Mouse (Mus musculus) stomach, postnatal 0 days (tissue): ENCODE data around the gene Itgbl1. TPM values are rescaled to one million over a fixed set of nuclear protein-coding genes. Genes with fewer than 3 reads are reported as not detected.
A peak's percentile ranks its signal among the peaks of the same experiment; 100 is the strongest.

ENCODE experiments used
- ATAC-seq: fragments of 200-750 bp; cut with Nextera tagmentation; 2 replicates; pipeline ENCODE4 v1.8.0; 2017; ENCODE audit not compliant: low FRiP score, low TSS enrichment
- DNase-seq: peaks from one replicate; pipeline ENCODE4 v3.0.0-alpha.2; 2016; ENCODE audit warnings: low spot score
- H3K27ac ChIP-seq: fragments of 300-500 bp; sonication (generic); replicated peaks from 2 replicates; pipeline ENCODE4 v1.5.1; 2014; ENCODE audit warnings: mild to moderate bottlenecking, control low read depth
- H3K27me3 ChIP-seq: fragments of 300-500 bp; sonication (generic); 2 replicates; pipeline ENCODE4 v1.6.1; 2014; ENCODE audit warnings: low read length; ENCODE audit not compliant: control insufficient read depth, insufficient read depth
- H3K36me3 ChIP-seq: fragments of 300-500 bp; sonication (generic); 2 replicates; pipeline ENCODE4 v1.6.1; 2014; ENCODE audit warnings: low read length, mixed read lengths; ENCODE audit not compliant: control insufficient read depth, insufficient read depth
- H3K4me1 ChIP-seq: fragments of 300-500 bp; sonication (generic); replicated peaks from 2 replicates; pipeline ENCODE4 v1.6.1; 2014; ENCODE audit warnings: antibody characterized with exemption; ENCODE audit not compliant: control insufficient read depth, insufficient read depth
- H3K4me2 ChIP-seq: fragments of 300-500 bp; sonication (generic); replicated peaks from 2 replicates; pipeline ENCODE4 v1.6.1; 2014; ENCODE audit warnings: low read depth, mild to moderate bottlenecking, control low read depth, moderate library complexity
- H3K4me3 ChIP-seq: fragments of 300-500 bp; sonication (generic); 2 replicates; pipeline ENCODE4 v1.5.1; 2014; ENCODE audit warnings: low read depth, low read length, control low read depth
- H3K9ac ChIP-seq: fragments of 300-500 bp; sonication (generic); 2 replicates; pipeline ENCODE4 v1.6.1; 2014; ENCODE audit warnings: mild to moderate bottlenecking, low read length, control low read depth, mixed read lengths
- H3K9me3 ChIP-seq: fragments of 300-500 bp; sonication (generic); 2 replicates; pipeline ENCODE4 v1.6.1; 2016; ENCODE audit warnings: low read length; ENCODE audit not compliant: control insufficient read depth
- CTCF ChIP-seq: IDR thresholded peaks from 2 replicates; pipeline ENCODE4 v1.5.1; 2016; ENCODE audit warnings: antibody characterized with exemption, low read depth, mild to moderate bottlenecking, moderate library complexity
- EP300 ChIP-seq: optimal IDR thresholded peaks from 2 replicates; pipeline ENCODE3; 2016; ENCODE audit warnings: antibody characterized with exemption
- WGBS: fragments of 180-500 bp; shearing (Covaris S2); extraction: QIAGEN DNeasy Blood & Tissue Kit; methylation state at CpG from one replicate; pipeline ENCODE4 v1.1.7; 2014; 5-methylcytosine and 5-hydroxymethylcytosine counted together
- polyA plus RNA-seq: library from polyadenylated mRNA; unstranded; fragments of >200 nt; fragmentation: Nextera tagmentation; extraction: Ambion mirVana; gene quantifications from 2 replicates; pipeline ENCODE4 v1.2.1, GENCODE M21; 2015

Itgbl1 gene
- polyA plus RNA-seq, 1 experiment from 2014 or later, result 0.18 TPM

DNA sequence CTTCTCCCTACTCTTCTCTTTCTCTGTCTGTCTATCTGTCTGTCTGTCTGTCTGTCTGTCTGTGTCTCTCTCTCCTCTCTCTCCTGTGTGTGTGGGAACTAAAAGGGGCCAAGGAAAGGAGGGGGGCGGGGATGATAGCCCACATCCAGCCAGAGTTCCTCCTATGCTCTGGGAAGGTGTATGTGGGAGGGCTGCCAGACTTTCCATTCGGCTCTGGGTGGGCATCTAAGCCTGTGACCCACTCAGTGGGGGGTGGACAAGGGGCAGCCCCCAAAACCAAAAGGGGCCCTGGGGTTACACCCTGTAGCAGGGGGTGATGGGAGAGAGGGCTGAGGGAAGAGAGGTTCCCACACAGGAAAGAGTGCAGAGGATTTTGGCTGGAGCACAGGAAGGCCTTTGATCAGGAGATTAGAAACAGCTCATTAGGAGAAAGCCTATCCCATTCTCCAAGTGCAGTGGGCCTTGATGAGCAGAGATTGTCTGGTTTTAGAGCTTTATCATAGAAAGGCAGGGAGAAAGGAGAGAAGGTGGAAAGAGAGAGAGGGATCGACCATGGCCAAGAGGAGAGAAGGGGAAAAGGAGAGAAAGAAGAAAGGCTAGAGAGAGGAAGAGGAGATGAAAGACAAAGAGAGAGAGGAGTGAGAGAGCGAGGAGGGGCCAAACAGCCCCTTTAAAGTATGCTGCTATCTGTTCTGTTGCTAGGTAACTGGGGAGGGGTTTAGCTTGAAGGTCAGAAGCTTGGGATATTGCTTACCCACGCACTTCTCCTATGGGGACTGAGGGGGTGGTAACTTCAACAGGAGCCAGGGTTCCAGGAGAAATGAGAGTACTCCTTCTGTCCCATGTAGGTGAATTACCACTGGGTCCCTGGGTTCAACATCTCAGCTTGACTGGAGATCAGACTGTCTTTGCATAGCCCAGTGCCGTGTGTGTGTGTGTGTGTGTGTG lies 206.3 kb downstream of the Itgbl1 start:
- Histone ChIP-seq H3K27ac (no peak overlapping the region), H3K27me3 (no peaks in the 10 kb centered on the region), H3K9me3 (no peaks in the 10 kb centered on the region), H3K4me1 (no peaks in the 10 kb centered on the region), H3K36me3 (no peaks in the 10 kb centered on the region), H3K4me3 (no peak overlapping the region), H3K9ac (no peak overlapping the region), H3K4me2 (no peak overlapping the region)
- 64% methylated on average over 6 of the region's 6 CpGs for WGBS
- ATAC-seq (no peak), DNase-seq (no peak)
- TF ChIP-seq CTCF (no peak), EP300 (no peak)

DNA sequence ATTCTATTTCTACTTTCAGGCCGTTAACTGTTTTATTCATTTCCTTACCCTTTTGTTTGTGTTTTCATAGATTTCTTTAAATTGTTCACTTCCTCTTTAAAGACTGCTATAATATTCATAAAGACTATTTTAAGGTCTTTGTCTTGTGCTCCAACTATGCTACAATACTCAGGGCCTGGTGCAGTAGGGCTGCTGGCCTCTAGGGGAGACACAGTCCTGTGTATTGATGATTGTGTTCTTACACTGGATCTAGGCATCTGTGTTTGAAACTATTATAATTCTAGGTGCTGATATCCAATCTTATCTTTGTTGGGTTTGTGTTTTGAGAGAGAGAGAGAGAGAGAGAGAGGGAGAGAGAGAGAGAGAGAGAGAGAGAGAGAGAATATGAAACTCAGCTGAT lies 268.1 kb downstream of the Itgbl1 start:
- no peak overlapping the region for H3K9ac ChIP-seq
- no peak overlapping the region for H3K4me2 ChIP-seq
- H3K27me3 ChIP-seq, result no peaks in the 10 kb centered on the region
- ATAC-seq (no peak), DNase-seq (no peak)
- WGBS, result 85% methylated on average over 1 of the region's 1 CpGs
- H3K9me3 ChIP-seq, result no peaks in the 10 kb centered on the region
- H3K4me1 ChIP-seq, result no peaks in the 10 kb centered on the region
- H3K27ac ChIP-seq, result no peak overlapping the region
- H3K4me3 ChIP-seq, result no peak overlapping the region
- no peaks in the 10 kb centered on the region for H3K36me3 ChIP-seq
- TF ChIP-seq EP300 (no peak), CTCF (peak; percentile 52)

DNA sequence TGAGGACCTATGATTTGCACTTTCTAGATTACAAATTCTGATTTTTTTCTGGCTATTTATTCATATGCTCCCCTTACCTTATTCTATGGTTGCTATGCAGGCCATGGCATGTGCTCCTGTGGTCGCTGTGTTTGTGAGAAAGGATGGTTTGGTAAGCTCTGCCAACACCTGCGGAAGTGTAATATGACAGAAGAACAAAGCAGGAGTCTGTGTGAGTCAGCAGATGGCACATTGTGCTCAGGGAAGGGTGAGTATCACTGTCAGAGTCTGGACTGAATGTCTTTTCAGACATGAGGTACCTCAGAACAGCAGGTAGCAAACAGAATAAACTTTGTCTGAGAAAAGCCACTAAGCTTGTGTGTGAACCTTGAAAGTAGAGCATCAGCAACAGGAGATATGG lies 306.8 kb downstream of the Itgbl1 start:
- WGBS, result 52% methylated on average over 2 of the region's 2 CpGs
- Histone ChIP-seq H3K9ac (no peak overlapping the region), H3K9me3 (no peaks in the 10 kb centered on the region), H3K4me1 (no peaks in the 10 kb centered on the region), H3K4me3 (no peak overlapping the region), H3K27ac (no peak overlapping the region), H3K36me3 (no peaks in the 10 kb centered on the region), H3K27me3 (no peaks in the 10 kb centered on the region), H3K4me2 (no peak overlapping the region)
- no peak for DNase-seq
- no peak for ATAC-seq
- TF ChIP-seq EP300, result no peak
- no peak for TF ChIP-seq CTCF

DNA sequence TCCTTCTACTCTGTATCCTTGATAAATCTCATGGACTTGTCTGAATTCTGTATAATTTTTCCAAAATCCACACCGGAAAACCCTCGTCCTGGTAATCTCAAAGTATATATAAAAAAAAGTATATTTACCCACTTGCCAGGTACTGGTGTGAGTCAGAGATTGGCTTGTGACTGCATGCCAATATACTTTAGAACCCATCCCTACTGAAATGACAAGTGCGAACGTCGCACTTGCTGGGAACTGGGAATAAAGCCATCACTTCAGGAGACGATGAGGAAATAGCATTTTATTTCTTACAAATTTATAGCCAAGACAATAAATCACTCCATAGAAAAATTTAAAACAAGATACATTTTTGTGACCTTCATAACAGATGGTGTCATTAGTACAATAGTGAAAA lies 308.2 kb downstream of the Itgbl1 start:
- Histone ChIP-seq H3K4me2 (no peak overlapping the region), H3K9me3 (no peaks in the 10 kb centered on the region), H3K4me1 (no peaks in the 10 kb centered on the region), H3K9ac (no peak overlapping the region), H3K27me3 (no peaks in the 10 kb centered on the region), H3K4me3 (no peak overlapping the region), H3K36me3 (no peaks in the 10 kb centered on the region), H3K27ac (no peak overlapping the region)
- WGBS, result 61% methylated on average over 6 of the region's 6 CpGs
- TF ChIP-seq CTCF (no peak), EP300 (no peak)
- DNase-seq, result no peak
- ATAC-seq, result no peak

DNA sequence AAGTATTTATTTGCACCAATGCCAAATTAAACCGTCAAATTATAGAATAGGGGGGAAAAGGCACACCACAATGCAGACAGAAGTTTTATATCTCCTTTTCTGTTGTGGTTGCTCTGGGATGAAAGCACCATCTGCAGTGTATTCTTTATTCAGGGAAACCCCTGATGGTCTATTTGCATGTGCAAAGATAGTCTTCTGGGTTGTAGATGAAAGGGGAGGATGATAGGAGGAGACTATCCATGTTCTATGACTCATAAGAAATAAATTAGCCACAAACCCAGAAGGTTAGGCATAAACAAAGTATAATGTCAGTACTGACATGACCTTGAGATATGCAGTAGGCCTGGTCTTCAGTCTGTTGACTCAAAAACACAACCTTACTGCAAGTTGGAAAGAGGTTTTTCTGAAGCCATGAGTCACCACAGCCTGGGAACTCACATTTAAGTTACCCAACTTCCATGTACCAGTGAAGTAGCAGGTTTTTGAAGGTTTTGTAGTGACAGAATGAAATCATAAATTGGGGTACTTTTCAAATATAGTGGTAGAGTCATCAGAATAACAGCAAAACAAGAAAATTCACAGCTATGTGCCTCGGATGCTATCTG lies 330.9 kb downstream of the Itgbl1 start:
- H3K4me2 ChIP-seq, result no peak overlapping the region
- no peak overlapping the region for H3K9ac ChIP-seq
- H3K27me3 ChIP-seq, result no peaks in the 10 kb centered on the region
- H3K36me3 ChIP-seq, result no peaks in the 10 kb centered on the region
- TF ChIP-seq EP300, result no peak
- TF ChIP-seq CTCF, result no peak
- ATAC-seq (no peak), DNase-seq (no peak)
- no peaks in the 10 kb centered on the region for H3K4me1 ChIP-seq
- no peak overlapping the region for H3K27ac ChIP-seq
- H3K4me3 ChIP-seq, result no peak overlapping the region
- no peaks in the 10 kb centered on the region for H3K9me3 ChIP-seq
- WGBS, result 68% methylated on average over 2 of the region's 2 CpGs

Other genes with a start within 250 kb of the Itgbl1 start
- gene Nalcn, start 32.8 kb upstream of the Itgbl1 start, polyA plus RNA-seq, result 0.30 and 0.45 TPM in 2 replicates